Mouse (Mus musculus) C2C12 (cell line): ENCODE measurements at regions not wholly inside any gene's neighbourhood (a gene's known extent, or its start where the extent isn't known, plus 50 kb on each side); places are given as distances from the start of the nearest gene placed in this dataset.

Source experiments
- CTCF ChIP-seq: IDR thresholded peaks from one replicate; pipeline ENCODE4 v1.5.1; 2011; ENCODE audit not compliant: control insufficient read depth, insufficient read depth, insufficient read length
- MYOD1 ChIP-seq: IDR thresholded peaks from one replicate; pipeline ENCODE4 v1.6.1; 2011; ENCODE audit warnings: low read depth; ENCODE audit not compliant: control insufficient read depth, insufficient read length
- MYOG ChIP-seq: IDR thresholded peaks from one replicate; pipeline ENCODE4 v1.6.1; 2011; ENCODE audit not compliant: control insufficient read depth, insufficient read length; ENCODE audit errors: extremely low read depth
- USF1 ChIP-seq: IDR thresholded peaks from one replicate; pipeline ENCODE4 v1.6.1; 2011; ENCODE audit warnings: low read depth, mild to moderate bottlenecking, control low read depth, moderate library complexity

- TF ChIP-seq CTCF (no peak), MYOD1 (no peak), USF1 (no peak), MYOG (no peak)
These were observed 211.5 kb upstream of the Cd180 start for GRCm38 (mm10) chr13:102481906-102482305.
